Mouse (Mus musculus) myocyte (in vitro differentiated cells): ENCODE data around the gene Gm11937. TPM values are rescaled to one million over a fixed set of nuclear protein-coding genes. Genes with fewer than 3 reads are reported as not detected.

Experiments
- H3K27me3 ChIP-seq: one replicate; pipeline ENCODE4 v1.6.1; 2011; ENCODE audit not compliant: control insufficient read depth, insufficient read depth, insufficient read length
- H3K36me3 ChIP-seq: one replicate; pipeline ENCODE4 v1.6.1; 2011; ENCODE audit not compliant: control insufficient read depth, insufficient read depth
- H3K4me2 ChIP-seq: one replicate; pipeline ENCODE4 v1.6.1; 2011; ENCODE audit warnings: low read depth, control low read depth
- H3K4me3 ChIP-seq: one replicate; pipeline ENCODE4 v1.5.1; 2011; ENCODE audit warnings: mild to moderate bottlenecking, control low read depth, moderate library complexity
- H3K79me2 ChIP-seq: one replicate; pipeline ENCODE4 v1.6.1; 2011; ENCODE audit not compliant: control insufficient read depth, insufficient read depth
- H3ac ChIP-seq: one replicate; pipeline ENCODE4 v1.6.1; 2011; ENCODE audit not compliant: control insufficient read depth, insufficient read length
- CEBPB ChIP-seq: IDR thresholded peaks from 2 replicates; pipeline ENCODE4 v1.6.1; 2011; ENCODE audit warnings: mild to moderate bottlenecking, moderate library complexity; ENCODE audit not compliant: poor library complexity, insufficient read depth, severe bottlenecking
- E2F4 ChIP-seq: IDR thresholded peaks from one replicate; pipeline ENCODE4 v1.6.1; 2011; ENCODE audit warnings: mild to moderate bottlenecking, control low read depth, moderate library complexity; ENCODE audit not compliant: insufficient read depth
- MAX ChIP-seq: IDR thresholded peaks from one replicate; pipeline ENCODE4 v1.6.1; 2011; ENCODE audit warnings: low read depth, mild to moderate bottlenecking, control low read depth
- MYOD1 ChIP-seq, 3 experiments: IDR thresholded peaks; one replicate each; pipeline ENCODE4 v1.6.1; 2011; ENCODE audit warnings: control low read depth in 2 of 3, low read depth in 2 of 3, mild to moderate bottlenecking in 2 of 3, moderate library complexity in 1 of 3; ENCODE audit not compliant: insufficient read length in 2 of 3, control insufficient read depth in 1 of 3
- MYOG ChIP-seq, 3 experiments: IDR thresholded peaks; one replicate each; pipeline ENCODE4 v1.6.1; 2011; ENCODE audit warnings: control low read depth in 2 of 3, low read depth in 2 of 3, mild to moderate bottlenecking in 2 of 3; ENCODE audit not compliant: insufficient read length in 2 of 3, control insufficient read depth in 1 of 3, insufficient read depth in 1 of 3
- POLR2A ChIP-seq: IDR thresholded peaks from one replicate; pipeline ENCODE4 v1.6.1; 2011; ENCODE audit warnings: low read depth, mild to moderate bottlenecking, control low read depth, moderate library complexity; ENCODE audit not compliant: insufficient read length
- POLR2AphosphoS2 ChIP-seq: IDR thresholded peaks from one replicate; pipeline ENCODE4 v1.6.1; 2011; ENCODE audit warnings: low read depth, control low read depth; ENCODE audit not compliant: insufficient read length
- REST ChIP-seq: IDR thresholded peaks from one replicate; pipeline ENCODE4 v1.6.1; 2011; ENCODE audit warnings: mild to moderate bottlenecking, control low read depth, moderate library complexity; ENCODE audit not compliant: insufficient read depth, insufficient read length
- SRF ChIP-seq: IDR thresholded peaks from one replicate; pipeline ENCODE4 v1.6.1; 2011; ENCODE audit warnings: low read depth; ENCODE audit not compliant: control insufficient read depth, insufficient read length
- TCF12 ChIP-seq: IDR thresholded peaks from one replicate; pipeline ENCODE4 v1.6.1; 2011; ENCODE audit warnings: mild to moderate bottlenecking, control low read depth; ENCODE audit not compliant: poor library complexity, insufficient read depth, severe bottlenecking
- TCF3 ChIP-seq: IDR thresholded peaks from one replicate; pipeline ENCODE4 v1.6.1; 2011; ENCODE audit warnings: low read depth, control low read depth; ENCODE audit not compliant: insufficient read length
- USF1 ChIP-seq: IDR thresholded peaks from one replicate; pipeline ENCODE4 v1.6.1; 2011; ENCODE audit warnings: low read depth, mild to moderate bottlenecking, control low read depth, moderate library complexity
- polyA plus RNA-seq: library from polyadenylated mRNA; unstranded; fragments of >200 nt; fragmentation: generic; extraction: Trizol; gene quantifications from one replicate; pipeline ENCODE4 v1.2.1, GENCODE M21; 2012; ENCODE audit warnings: missing spikeins

Gm11937 gene
- polyA plus RNA-seq, 1 experiment = not detected

DNA sequence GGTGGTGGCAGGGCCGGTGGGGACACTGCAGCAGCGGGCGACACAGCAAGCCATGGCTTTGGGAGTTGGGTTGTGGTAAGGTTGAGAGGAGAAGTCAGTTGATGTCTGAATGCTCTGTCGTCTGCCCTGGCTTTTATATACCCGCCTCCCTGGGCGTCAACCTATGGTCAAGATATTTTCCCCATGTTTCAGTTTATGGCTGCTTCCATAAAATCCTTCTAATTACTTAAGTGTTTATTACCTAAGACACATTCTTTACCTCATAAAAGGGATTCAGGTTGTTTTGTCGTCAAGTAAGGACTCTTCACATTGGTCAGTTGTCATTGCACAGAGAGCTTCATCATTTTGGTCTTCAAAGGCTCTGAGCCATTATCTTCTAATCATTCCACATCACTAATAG is 43.5 kb downstream of the Gm11937 start, which contains the start of gene Krtap3-1:
TSS of gene Krtap3-1 (minus strand) at position 101 of the 400 bp plus-strand sequence.
- Histone ChIP-seq H3K36me3 (no peaks in the 10 kb centered on the region), H3K4me2 (no peak within 1 kb of the TSS), H3ac (no peak within 1 kb of the TSS), H3K27me3 (no peaks in the 10 kb centered on the region), H3K4me3 (no peak within 1 kb of the TSS), H3K79me2 (no peaks in the 10 kb centered on the region)
- TF ChIP-seq USF1 = no peak
- TF ChIP-seq MYOG (IDR thresholded peaks at IDR 0.05; ENCODE audit: control insufficient read depth in 1 of 3, insufficient read depth in 1 of 3, insufficient read length in 2 of 3, low read depth in 2 of 3) = no peak
- TF ChIP-seq MYOD1 (IDR thresholded peaks at IDR 0.05; ENCODE audit: control insufficient read depth in 1 of 3, insufficient read length in 2 of 3, low read depth in 2 of 3) = no peak

GRCm38 (mm10) chr11:99562580-99562979 is 47.4 kb downstream of the Gm11937 start:
- TF ChIP-seq CEBPB (no peak), MAX (no peak), SRF (no peak), TCF12 (no peak), TCF3 (no peak), POLR2AphosphoS2 (no peak), REST (no peak), POLR2A (no peak), MYOD1 (IDR thresholded peaks at IDR 0.05; ENCODE audit: control insufficient read depth in 1 of 3, insufficient read length in 2 of 3, low read depth in 2 of 3) (no peak), USF1 (no peak), E2F4 (no peak), MYOG (IDR thresholded peaks at IDR 0.05; ENCODE audit: control insufficient read depth in 1 of 3, insufficient read depth in 1 of 3, insufficient read length in 2 of 3, low read depth in 2 of 3) (no peak)
- H3K36me3 ChIP-seq = no peaks in the 10 kb centered on the region
- H3K27me3 ChIP-seq = no peaks in the 10 kb centered on the region
- H3ac ChIP-seq = no peak overlapping the region
- H3K79me2 ChIP-seq = no peaks in the 10 kb centered on the region
- no peak overlapping the region for H3K4me3 ChIP-seq
- H3K4me2 ChIP-seq = no peak overlapping the region

Other genes starting within 250 kb of the Gm11937 start
- gene Krt28, start 235.3 kb downstream of the Gm11937 start, polyA plus RNA-seq = 0.04 TPM
- 6.7 TPM for gene Krt10, start 220.8 kb downstream of the Gm11937 start, polyA plus RNA-seq
- not detected for gene Krt12, start 187.9 kb downstream of the Gm11937 start, polyA plus RNA-seq
- gene Krt20, start 172.0 kb downstream of the Gm11937 start, polyA plus RNA-seq = not detected
- 0.02 TPM for gene Krt23, start 117.1 kb downstream of the Gm11937 start, polyA plus RNA-seq
- gene Krt39, start 88.9 kb downstream of the Gm11937 start, polyA plus RNA-seq = not detected
- gene Krt40, start 67.0 kb downstream of the Gm11937 start, polyA plus RNA-seq = not detected
- not detected for gene Krtap3-3, start 59.3 kb downstream of the Gm11937 start, polyA plus RNA-seq
- gene Krtap3-2, start 53.3 kb downstream of the Gm11937 start, polyA plus RNA-seq = not detected
- gene Gm11939, start 50.7 kb downstream of the Gm11937 start, polyA plus RNA-seq = not detected
- gene Krtap3-1, start 43.6 kb downstream of the Gm11937 start, polyA plus RNA-seq = not detected
- not detected for gene Krtap1-5, start 29.2 kb downstream of the Gm11937 start, polyA plus RNA-seq
- gene Krtap1-4, start 26.5 kb downstream of the Gm11937 start, polyA plus RNA-seq = not detected
- not detected for gene Krtap1-3, start 18.9 kb downstream of the Gm11937 start, polyA plus RNA-seq
- gene Krtap9-3, start 12.1 kb downstream of the Gm11937 start, polyA plus RNA-seq = not detected
- gene Gm11938, start 6.9 kb downstream of the Gm11937 start, polyA plus RNA-seq = not detected
- not detected for gene Krtap2-4, start 4.7 kb upstream of the Gm11937 start, polyA plus RNA-seq
- gene Gm11562, start 10.2 kb upstream of the Gm11937 start, polyA plus RNA-seq = not detected
- gene Krtap4-1, start 18.0 kb upstream of the Gm11937 start, polyA plus RNA-seq = not detected
- gene Krtap4-2, start 24.9 kb upstream of the Gm11937 start, polyA plus RNA-seq = not detected
- not detected for gene Krtap4-7, start 33.9 kb upstream of the Gm11937 start, polyA plus RNA-seq
- not detected for gene Gm11555, start 40.0 kb upstream of the Gm11937 start, polyA plus RNA-seq
- gene Gm11563, start 48.8 kb upstream of the Gm11937 start, polyA plus RNA-seq = not detected
- gene Krtap4-6, start 55.8 kb upstream of the Gm11937 start, polyA plus RNA-seq = not detected
- gene Gm14190, start 80.6 kb upstream of the Gm11937 start, polyA plus RNA-seq = not detected
- gene Gm14180, start 124.1 kb upstream of the Gm11937 start, polyA plus RNA-seq = not detected
- not detected for gene Gm11595, start 162.7 kb upstream of the Gm11937 start, polyA plus RNA-seq
- not detected for gene Krtap4-8, start 170.5 kb upstream of the Gm11937 start, polyA plus RNA-seq
- gene Krtap4-9, start 175.0 kb upstream of the Gm11937 start, polyA plus RNA-seq = not detected
- gene Gm11596, start 183.3 kb upstream of the Gm11937 start, polyA plus RNA-seq = not detected
- gene Gm11569, start 188.7 kb upstream of the Gm11937 start, polyA plus RNA-seq = not detected
- gene Gm11554, start 194.3 kb upstream of the Gm11937 start, polyA plus RNA-seq = not detected
- gene Krtap4-13, start 199.7 kb upstream of the Gm11937 start, polyA plus RNA-seq = not detected
- gene Gm11564, start 205.5 kb upstream of the Gm11937 start, polyA plus RNA-seq = not detected
- not detected for gene 2300003K06Rik, start 227.9 kb upstream of the Gm11937 start, polyA plus RNA-seq
- gene Krtap4-16, start 241.4 kb upstream of the Gm11937 start, polyA plus RNA-seq = not detected
- not detected for gene Gm11568, start 247.7 kb upstream of the Gm11937 start, polyA plus RNA-seq